Mouse (Mus musculus) retina, postnatal 1 day (tissue): ENCODE results near the gene Cd63.
A peak's percentile ranks its signal among the peaks of the same experiment; 100 is the strongest.

Experiments
- DNase-seq: peaks from one replicate; pipeline ENCODE4 v3.0.0-alpha.2; 2012

The Cd63 gene

DNA sequence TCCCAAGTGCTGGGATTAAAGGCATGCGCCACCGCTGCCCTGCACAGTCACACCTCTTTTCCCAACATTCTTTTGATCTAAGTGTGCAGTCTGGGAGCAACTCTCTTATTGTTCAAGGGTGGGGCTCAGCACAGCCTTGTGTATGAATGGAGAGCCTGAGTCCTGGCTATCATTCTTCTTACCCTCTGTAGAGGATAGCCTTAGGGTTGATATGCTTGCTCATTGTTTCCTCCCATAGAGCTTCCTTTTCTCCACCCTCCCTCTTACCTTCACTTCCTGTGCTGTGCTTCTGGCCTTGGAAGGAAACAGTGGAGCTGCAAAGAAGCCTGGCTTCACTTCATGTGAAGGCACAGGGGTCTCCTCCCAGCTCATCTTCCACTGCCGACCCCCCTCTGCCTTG, at the start of gene Cd63:
Gene Cd63, plus strand, starts transcription at position 292 of the 400 bp plus-strand sequence.
- no peak for DNase-seq

DNA sequence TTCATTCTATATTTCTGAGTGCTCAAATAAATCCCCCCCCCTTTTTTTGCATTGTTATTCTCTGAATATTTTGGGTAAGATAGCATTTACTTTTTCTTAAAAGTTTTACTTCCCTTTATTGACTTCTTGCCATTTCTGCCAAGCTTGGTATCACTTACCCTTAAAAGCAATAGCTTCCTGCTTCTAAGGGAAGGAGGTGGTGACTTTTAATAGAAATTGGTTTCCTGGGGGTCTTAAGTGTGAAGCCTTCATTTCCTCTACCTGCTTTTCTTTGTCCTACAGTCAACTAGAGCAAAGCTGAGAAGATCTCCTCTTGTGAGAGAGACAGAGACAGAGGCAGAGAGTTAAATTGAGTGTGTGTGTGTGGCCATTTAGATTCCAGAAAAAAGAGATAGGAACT, 39.6 kb upstream of the Cd63 start:
- no peak for DNase-seq

DNA sequence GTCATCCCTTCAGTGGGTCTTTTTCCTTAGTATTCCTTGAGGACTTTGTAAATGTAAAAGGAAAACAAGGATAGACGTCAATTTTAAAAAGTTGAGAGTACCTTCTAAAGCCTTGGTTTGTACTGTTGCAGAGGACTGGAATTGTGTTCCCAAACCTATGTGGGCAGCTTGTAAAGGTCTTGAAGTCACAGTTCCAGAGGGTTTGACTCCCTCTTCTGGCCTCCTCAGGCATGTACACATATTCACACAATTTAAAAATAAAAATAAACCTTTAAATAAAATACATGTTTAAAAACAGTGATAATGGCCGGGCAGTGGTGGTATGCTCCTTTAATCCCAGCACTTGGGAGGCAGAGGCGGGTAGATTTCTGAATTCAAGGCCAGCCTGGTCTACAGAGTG, 34.7 kb upstream of the Cd63 start:
- DNase-seq: peak; percentile 9

DNA sequence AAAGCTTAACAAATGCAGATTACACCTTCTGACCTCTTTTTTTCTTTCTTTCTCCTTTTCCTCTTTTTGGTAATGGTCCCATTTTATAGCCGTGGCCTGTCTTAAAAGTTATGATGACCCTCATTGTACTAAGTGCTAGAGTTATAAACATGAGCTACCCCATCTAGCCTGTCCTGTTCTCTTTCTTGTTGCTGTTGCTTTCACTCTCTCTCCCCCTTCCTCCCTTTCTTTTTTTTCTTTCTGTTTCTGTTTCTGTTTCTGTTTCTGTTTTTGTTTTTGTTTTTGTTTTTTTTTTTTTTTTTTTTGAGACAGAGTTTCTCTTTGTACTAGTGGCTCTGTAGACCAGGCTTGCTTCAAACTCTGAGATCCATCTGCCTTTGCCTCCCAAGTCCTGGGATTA, 34.3 kb upstream of the Cd63 start:
- no peak for DNase-seq

DNA sequence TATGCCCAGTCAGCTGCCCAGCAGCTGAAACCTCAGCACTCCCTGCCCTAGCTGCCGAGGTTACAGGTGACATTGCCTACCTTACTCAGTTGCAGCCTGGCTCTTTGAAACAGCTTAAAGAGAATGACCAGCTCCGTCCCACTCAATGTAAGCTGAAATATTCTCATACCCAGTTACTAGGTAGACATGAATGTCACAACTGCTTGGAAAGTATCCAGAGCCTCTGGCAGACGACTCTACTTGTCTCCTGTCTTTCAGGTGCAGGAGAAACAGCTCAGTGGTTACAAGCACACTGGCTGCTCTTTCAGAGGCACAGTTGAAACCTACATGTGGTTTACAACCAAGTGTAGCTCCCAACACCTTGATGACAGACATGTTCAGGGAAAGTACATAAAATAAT, 30.4 kb upstream of the Cd63 start:
- DNase-seq: no peak

DNA sequence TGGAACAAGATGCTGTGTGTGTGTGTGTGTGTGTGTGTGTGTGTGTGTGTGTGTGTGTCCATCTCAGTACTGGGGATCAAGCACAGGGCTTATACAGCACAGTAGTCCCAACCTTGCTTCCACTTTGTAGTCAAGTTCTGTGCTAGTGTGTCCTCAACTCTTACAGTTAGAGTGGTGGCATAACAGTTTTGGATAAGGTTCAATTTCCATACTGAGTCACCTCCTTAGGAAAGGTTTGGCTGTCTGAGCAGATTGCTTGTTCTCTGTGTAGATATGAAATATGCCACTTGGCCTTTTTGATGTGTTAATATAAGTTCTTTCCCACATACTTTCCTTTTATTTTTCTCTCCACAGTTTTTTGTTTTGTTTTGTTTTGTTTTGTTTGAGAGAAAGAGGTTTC, 22.5 kb upstream of the Cd63 start:
- no peak for DNase-seq

DNA sequence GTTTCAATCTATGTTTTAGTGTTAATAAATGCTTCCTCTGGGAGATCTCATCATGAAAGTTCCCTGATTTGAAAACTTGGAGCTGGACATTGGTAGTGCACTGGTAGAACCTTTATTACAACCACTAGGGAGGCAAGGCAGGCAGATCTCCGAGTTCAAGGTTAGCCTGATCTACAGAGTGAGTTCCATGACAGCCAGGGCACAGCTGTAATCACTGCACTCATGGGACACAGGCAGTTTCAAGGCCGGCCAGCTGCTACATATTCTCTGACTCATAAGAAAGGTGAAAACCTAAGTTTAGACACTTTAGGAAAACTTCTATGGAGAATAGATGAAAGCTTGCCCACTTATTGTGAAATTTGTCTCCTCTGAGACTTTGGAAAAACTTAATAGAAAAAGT, 22.0 kb upstream of the Cd63 start:
- no peak for DNase-seq

DNA sequence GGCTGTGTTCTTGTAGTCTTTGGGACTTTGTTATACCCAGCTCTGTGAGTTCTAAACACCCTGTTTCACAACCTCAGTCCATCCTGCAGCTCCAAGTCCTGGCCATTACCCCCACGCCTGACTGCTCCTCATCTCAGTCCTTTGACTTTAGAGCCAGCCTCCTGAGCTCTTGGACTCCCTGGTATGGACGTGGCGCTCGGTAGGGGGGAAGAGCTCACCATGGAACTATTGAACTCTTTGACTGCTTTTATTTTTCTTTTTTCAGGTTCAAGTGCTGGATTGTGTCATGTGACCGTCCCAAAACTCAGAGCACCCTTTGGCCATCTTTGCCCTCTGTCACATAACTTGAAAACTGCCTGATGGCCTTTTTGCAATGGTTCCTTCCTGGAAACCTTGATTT, 18.7 kb upstream of the Cd63 start:
- DNase-seq: no peak

DNA sequence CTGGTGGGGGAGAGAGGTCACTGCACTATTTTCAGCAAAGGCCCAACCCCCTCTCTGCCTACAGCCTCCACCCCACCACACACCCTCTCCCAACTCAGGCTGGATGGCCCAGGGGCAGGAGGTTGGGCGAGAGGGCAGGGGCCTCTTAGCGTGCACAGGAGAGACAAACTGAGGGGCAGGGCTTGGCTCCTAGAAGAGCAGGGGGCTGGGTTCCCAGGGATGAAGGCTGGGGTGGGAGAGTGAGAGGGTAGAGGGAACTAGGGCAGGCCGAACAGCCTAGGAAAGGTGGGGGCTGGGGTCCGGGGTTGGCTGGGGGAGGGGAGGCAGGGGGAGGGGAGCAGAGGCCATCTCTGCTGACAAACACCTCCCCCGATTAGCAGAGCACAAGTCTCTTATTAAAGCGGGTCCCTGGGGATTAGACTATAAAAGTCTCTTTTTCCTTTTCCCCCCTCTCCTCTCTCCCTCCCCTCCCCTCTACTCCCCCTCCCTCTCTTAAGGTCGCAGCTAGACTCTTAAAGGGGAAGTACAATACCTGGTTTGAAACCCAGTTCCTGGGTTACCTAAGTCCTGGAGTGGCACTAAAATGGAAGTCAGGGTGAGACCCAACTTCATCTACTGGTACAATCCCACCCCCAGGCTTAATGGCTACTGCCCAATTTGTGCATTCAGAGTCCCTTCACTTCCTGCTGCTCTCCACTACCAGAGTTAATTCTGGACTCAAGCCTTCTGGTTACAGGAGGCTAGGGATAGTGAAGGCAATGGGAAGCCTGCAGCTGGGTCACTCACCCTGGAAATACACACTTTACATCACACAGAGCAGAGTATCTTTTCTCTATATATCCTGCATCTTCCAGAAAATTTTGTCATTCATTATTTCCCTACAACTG, 11.6 kb upstream of the Cd63 start:
- DNase-seq: peak; percentile 86

DNA sequence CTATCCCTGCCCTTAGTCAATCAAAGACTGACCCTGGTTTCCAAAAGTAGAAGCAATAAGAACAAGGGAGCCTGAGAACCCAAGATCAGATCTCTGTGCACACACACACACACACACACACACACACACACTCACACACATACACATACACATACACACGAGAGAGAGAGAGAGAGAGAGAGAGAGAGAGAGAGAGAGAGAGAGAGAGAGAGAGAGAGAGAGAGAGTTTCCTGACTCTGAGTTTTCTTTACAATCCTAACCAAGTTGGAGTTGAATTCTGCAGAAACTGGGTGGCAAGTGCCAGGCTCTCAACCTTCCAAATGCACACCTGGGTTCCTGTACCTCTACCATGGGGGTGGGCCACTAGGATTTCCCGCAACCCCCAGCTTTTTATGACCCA, 10.9 kb upstream of the Cd63 start:
- no peak for DNase-seq

DNA sequence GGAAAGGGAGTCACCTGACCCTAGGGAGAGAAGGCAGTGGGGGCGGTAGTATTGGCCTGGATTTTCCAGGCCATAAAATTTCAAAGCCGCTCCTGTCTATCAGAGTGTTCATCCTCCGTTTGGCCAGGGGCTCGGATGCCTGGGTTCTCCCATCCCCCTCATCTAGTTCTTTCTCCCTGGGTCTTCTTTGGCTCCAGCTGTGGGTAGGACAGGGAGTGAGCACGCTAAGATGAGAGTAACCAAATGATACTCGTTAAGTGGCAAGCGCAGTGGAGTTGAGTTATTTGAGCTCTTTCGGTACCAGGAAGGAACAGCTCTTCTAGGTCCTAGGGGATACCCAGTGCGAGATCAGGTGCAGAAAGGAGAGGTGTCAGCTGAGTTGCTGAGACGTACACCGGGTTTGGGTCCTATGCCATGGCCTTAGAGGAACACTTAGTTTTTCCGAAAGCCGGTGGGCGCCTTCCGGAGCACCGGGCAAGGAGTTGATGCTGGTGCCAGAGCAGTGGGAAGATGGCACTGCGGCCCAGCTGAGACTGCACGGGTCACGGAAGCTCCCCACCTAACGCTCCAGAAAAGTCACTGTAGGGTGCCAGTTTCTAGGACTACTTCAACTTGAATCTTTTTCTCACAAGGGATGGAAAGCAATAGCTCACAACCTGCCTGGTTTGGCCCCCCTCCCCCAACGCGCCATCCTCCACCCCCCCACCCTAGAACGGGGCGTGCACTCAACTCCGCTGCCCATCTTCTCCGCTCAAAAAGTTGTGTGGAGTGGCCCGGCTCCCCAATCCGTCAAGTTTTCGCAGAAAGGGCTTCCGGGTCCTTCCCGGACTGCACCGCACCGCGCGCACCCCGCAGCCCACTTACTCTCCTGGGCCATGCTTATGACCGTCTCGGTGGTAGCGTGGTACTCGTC, 10.2 kb upstream of the Cd63 start:
- DNase-seq: peak; percentile 42

DNA sequence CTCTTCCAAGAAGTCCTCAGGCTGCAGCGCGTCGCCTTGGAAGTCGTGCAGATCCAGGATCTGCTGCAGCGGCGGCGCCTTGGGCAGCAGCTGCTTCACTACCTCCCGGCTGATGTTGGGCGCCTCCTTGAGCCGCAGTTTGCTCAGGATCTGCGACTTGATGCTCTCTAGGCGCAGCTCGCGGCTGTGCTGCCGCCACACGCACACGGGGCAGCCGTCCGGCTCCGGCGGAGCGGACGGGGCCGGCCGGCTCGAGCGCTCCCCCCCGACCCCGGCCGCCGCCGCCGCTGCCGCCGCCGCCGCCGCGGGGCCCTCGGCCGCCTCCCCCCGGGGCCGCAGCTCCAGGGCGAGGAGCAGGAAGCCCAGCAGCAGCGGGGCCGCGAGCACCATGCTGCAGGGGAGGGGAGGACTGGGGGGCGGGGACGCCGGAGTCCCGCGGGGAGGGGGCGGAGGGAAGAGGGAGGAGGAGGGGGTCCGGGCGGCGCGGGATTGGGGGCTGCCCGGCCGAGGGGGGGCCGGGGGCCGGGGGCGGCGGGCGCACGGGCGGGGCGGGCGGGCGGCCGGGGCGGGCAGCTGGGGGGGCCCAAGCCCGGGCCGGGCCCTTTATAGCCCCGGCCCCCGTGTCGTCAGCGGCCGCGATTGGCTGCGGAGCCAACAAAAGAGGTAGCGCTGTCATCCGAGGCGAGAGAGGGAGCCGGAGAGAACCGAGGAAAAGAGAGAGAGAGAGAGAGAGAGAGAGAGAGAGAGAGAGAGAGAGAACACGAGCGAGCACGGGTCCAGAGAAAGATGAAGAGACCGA, 9.3 kb upstream of the Cd63 start, which contains the start of gene Gdf11:
Gene Gdf11, minus strand, starts transcription at position 423 of the 799 bp plus-strand sequence.
- peak; percentile 93 for DNase-seq

DNA sequence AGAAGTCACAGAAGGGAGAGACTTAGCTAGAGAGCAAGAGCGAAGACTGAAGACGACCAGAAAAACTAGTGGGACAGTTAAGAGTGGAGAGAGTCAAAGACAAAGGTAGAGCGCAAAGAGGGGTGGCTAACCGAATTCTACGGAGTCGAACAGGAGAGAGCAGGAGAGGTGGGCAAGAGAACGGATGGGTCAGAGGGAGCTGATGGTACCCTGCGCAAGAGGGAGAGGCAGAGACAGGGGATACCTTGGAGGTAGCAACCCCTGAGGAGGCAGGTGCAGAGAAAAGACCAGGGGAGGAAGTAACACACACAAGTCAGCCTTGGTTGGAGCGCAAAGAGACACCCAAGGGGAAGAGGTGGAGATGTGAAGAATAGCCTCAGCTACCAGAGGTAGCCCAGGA, 8.5 kb upstream of the Cd63 start:
- DNase-seq: no peak

DNA sequence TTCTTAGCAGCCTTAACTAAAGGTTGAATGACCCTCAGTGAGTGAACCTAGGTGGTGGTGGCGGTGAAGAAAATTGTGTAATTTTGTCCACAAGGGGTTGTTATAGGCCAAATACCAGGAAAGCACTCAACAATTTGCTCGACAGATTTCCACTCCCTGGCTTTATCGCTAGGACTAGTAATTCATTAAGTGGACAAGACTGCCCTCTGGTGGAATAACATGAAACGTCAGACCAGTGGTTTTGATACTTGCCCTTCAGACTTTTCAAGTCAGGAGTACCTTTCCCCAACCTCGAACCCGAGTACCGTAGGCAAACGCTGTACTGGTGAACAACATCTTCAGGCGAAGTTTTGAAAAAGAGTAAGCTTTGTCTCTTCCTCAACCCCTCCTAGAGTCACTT, 5.4 kb upstream of the Cd63 start:
- DNase-seq: peak; percentile 92

DNA sequence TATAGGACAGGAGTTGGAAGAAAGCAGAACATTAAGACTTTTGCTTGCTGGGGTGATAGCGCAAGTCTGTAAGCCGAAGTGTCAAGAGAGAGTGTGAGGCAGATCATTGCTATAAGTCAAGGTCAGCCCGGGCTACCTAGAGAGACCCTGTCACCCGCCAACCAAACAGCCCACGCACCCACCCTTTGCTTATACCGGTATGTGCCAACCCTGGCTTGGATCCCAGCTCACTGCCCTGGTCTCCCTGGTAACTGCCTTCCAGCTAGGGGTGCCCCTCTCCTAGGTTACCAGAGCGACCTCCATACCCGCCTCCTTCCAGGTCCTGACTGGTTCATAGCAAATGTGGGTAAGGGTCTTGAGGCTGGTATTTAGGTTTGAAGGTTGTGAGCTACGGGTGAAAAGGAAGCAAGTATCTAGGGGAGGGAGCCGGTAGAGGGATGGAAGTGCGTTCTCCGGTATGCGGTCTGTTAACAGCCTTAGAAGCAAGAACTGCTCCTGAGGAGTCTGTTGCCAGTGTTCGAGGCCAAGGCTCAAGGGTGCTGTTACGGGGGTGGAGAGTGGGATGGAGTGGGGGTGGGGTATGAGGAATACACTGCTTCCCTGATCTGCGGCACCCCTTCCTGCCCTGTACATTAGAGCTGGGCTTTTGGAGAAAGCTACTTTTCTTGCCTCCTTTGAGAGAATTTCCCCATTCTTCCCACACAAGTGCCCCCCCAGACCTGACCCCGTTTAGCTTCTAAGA, 4.7 kb upstream of the Cd63 start:
- DNase-seq: peak; percentile 55

DNA sequence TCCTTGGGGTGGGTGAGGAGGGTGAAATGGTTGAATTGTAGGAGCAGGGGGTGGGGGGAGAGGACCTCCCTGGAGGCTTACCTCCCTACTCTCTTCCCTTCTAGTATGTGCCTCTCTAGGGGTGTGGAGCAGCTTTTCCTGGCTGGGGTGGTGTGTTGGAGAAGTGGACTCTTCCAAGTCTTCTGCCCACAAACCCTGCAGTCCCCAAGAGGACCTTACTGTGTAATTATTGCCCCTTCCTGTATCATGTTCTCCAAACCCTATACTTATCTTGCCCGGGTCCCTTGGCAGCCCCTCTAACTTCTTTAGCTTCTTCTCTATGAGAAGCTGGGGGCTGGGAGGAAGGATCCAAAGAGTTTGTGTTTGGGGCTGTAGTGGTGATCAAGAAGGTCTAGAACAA, 4.0 kb upstream of the Cd63 start:
- DNase-seq: no peak

DNA sequence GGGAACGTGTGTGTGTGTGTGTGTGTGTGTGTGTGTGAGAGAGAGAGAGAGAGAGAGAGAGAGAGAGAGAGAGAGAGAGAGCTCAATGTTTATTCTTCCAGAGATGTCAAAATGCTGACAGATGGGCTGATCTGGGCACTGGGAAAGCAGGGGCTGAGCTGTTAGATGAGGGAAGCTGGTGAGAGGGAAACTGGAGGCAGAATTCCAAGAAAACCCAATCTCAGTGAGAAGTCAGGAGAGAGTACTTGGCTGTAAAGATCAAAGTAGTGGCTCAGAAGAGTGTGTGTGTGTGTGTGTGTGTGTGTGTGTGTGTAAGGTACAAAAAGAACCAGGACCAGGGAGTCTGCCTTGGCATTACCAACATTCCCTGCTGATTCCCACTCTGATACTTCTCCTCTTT, 3.3 kb upstream of the Cd63 start:
- no peak for DNase-seq

DNA sequence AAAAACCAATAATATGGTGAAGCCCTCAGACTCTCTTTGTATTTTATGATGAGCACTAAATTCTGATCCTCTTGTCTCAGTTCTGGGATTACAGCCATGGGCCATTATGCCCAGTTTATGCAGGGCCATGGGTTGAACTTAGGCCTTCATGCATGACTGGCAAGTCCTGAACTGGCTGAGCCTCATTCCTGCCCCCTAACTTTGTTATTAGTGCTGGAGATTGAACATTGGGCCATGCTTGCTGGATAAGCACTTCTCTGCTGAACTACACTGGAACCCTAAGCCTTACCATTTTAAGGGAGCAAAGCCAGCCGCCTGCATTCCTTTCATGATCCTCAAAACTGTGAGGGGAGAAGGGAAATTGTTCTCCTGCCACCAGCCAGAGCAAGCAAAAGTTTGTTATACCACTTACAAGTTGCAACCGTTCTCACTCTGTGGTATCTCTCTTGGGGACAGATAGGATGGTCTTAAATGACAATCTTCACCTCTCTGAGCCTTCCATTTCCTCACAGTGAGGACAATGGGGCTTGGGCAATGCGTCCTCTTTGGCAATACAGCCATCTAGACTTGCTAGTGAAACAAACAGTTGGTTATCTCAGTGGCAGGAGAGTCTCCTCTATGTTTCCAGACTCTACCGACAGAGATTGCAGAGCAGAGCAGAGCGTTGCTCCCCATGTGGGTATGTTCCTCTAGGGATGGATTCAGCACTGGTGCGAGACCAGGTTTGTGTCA, 864 bp upstream of the Cd63 start:
- no peak for DNase-seq

DNA sequence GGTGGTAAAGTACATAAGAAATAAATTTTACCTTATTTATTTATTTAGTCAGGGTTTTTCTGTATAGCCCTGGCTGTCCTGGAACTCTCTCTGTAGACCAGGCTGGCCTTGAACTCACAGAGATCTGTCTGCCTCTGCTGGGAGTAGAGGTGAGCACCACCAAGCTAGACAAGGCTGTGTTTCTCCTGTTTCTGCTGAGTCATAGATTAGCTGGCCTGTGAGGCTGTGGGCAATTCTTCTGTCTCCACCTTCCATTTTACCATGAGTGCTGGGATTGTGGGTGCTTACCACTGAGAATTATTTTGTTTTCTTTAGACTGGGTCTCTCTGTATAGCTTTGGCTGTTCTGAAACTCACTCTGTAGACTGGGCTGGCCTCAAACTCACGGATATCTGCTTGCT, 620 bp downstream of the Cd63 start:
- DNase-seq: no peak

DNA sequence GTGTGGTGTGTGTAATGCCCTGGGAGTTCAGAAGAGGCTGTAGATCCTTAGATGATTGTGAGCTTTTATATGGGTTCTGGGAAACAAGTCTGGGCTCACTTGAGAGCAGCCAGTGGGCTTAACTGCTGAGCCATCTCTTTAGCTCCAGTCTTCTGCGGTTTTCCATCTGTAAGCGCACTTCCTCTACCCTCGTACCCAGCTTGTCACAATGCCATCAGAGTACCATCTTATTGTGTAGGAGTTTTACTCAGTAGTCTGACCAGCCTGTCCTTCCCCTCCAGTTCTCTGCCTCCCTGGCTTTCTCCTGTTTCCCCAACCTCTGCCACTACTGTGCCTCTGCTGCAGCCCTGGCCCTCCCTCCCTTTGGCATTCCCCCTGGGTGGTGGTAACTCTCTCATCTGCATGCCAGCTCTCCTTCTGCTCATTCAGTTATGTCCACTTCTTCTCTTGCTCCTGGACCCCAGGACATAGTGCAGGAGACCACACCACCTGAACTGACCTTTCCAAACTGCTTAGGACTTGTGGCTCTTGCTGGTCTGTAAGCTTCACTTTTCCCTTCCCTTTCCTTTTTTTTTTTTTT, 1.7 kb downstream of the Cd63 start:
- DNase-seq: no peak

DNA sequence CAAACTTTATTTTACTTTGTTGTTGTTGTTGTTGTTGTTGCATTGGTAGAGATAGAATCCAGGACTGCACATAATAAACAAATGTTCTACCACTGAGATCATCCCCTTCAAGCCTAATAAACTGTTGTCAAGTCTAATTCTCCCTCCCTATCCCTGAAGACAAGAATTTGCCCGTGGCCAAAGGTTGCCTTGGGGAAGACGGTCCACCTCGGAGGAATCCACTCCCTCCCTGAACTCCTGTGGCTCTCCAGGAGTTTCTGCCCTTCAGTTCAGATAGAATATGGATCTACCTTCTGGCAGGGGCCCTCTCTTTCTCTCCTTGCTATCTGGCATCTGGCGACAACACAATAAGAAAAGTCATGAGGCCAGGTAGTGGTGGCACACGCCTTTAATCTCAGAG, 4.0 kb downstream of the Cd63 start:
- no peak for DNase-seq
